Comparison of ENCODE assay signal across 9 mouse cellular contexts in the genomic region with DNA sequence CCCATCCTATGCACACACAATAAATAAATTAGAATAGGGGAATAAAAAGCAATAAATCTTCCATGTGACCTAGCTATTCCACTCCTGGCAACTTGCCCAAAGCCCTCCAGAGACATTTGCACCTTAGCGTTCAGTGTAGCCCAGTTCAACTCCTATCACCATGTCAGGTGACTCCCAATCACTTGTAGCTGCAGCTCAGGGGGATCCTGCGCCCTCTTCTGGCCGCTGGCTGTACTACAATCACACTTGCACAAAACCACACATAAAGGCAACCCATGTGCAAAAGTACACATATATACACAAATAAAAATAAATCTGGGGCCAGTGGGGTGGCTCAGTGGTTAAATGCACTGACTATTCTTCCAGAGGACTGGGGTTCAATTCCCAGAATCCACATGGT. TPM values are rescaled to one million over a fixed set of nuclear protein-coding genes. Genes with fewer than 3 reads are reported as not detected.
DNase-seq lines count a peak whose midpoint lies in the region; ATAC-seq and TF ChIP-seq lines count a peak whose summit lies in the region.
"Had no signal": no experiment of that assay in that cellular context is flagged by ENCODE, and none has a peak within 500 bp of the region (broad histone marks: within the 10 kb centered on the region; RNA-seq: fewer than 3 reads in every experiment).

No protein-coding gene starts in this region.

- no peaks in the 10 kb centered on the region for H3K36me3 ChIP-seq in midbrain, embryonic 11.5 days (ENCODE audit: control insufficient read depth, insufficient read depth, low read length)
- peaks cover 21% of the 10 kb centered on the region; the same call in 1 of the 2 replicates for H3K36me3 ChIP-seq in midbrain, embryonic 13.5 days
- peaks cover 75% of the 10 kb centered on the region for H3K36me3 ChIP-seq in small intestine, adult 2 months (ENCODE audit: control insufficient read depth, insufficient read depth, low read length)

- no peaks in the 10 kb centered on the region for H3K4me1 ChIP-seq in midbrain, embryonic 11.5 days (ENCODE audit: control insufficient read depth, insufficient read depth, low read length)
- no peaks in the 10 kb centered on the region for H3K4me1 ChIP-seq in midbrain, embryonic 13.5 days (replicated peaks)
- H3K4me1 ChIP-seq in small intestine, adult 2 months (ENCODE audit: control insufficient read depth, insufficient read depth, insufficient read length, low read length), result peaks cover 11% of the 10 kb centered on the region

- no peak for TF ChIP-seq POLR2A in small intestine, adult 2 months (IDR thresholded peaks at IDR 0.05; ENCODE audit: low read depth, low read length)

- DNase-seq in embryo, embryonic 10 days (ENCODE audit: low spot score), result peak; percentile 28
- no peak for DNase-seq in embryo, embryonic 11 days
- DNase-seq in midbrain, embryonic 11.5 days (ENCODE audit: low spot score, missing footprints), result peak; percentile 92
- DNase-seq in frontal cortex, postnatal 25 days (ENCODE audit: low spot score in 2 of 2), result no peak

- H3K27me3 ChIP-seq in midbrain, embryonic 11.5 days (ENCODE audit: control insufficient read depth, insufficient read depth, low read length), result no peaks in the 10 kb centered on the region
- H3K27me3 ChIP-seq in midbrain, embryonic 13.5 days, result no peaks in the 10 kb centered on the region
- no peaks in the 10 kb centered on the region for H3K27me3 ChIP-seq in small intestine, adult 2 months (ENCODE audit: control insufficient read depth, insufficient read depth, low read length)

- no peak overlapping the region for H3K9ac ChIP-seq in midbrain, embryonic 11.5 days (ENCODE audit: low read length)
- no peak overlapping the region for H3K9ac ChIP-seq in midbrain, embryonic 13.5 days (replicated peaks)

- H3K27ac ChIP-seq in midbrain, embryonic 11.5 days (ENCODE audit: low read depth, low read length), result no peak overlapping the region
- H3K27ac ChIP-seq in midbrain, embryonic 13.5 days, result no peak overlapping the region
- H3K27ac ChIP-seq in small intestine, adult 2 months (ENCODE audit: insufficient read depth, low read depth, low read length), result no peak overlapping the region

- no peak for ATAC-seq in midbrain, embryonic 11.5 days (ENCODE audit: low FRiP score)
- no peak for ATAC-seq in midbrain, embryonic 13.5 days
- peak; percentile 70 for ATAC-seq in granulocyte monocyte progenitor cell, adult 5-6 weeks (replicated peaks; ENCODE audit: poor library complexity, severe bottlenecking)
- ATAC-seq in frontal cortex, adult (ENCODE audit: low TSS enrichment), result no peak

- TF ChIP-seq CTCF in small intestine, adult 2 months (IDR thresholded peaks at IDR 0.05; ENCODE audit: extremely low read depth, insufficient read length, insufficient replicate concordance, low read depth, low read length), result peak; percentile 86; the same call in 1 of the 2 replicates

- H3K4me2 ChIP-seq in midbrain, embryonic 11.5 days, result no peak overlapping the region
- H3K4me2 ChIP-seq in midbrain, embryonic 13.5 days (replicated peaks), result no peak overlapping the region

- H3K9me3 ChIP-seq in midbrain, embryonic 11.5 days (ENCODE audit: control insufficient read depth, low read length), result no peaks in the 10 kb centered on the region
- H3K9me3 ChIP-seq in midbrain, embryonic 13.5 days, result no peaks in the 10 kb centered on the region

- no peak overlapping the region for H3K4me3 ChIP-seq in midbrain, embryonic 11.5 days (ENCODE audit: low read depth, low read length)
- H3K4me3 ChIP-seq in midbrain, embryonic 13.5 days (replicated peaks), result no peak overlapping the region
- no peak overlapping the region for H3K4me3 ChIP-seq in small intestine, adult 2 months (ENCODE audit: low read depth, low read length)

- WGBS in midbrain, embryonic 11.5 days, result 29% methylated on average over 3 of the region's 3 CpGs
- WGBS in midbrain, embryonic 13.5 days, result 18% methylated on average over 3 of the region's 3 CpGs
- WGBS in small intestine, adult 2 months, result 12% methylated on average over 3 of the region's 3 CpGs

RNA-seq across cellular contexts. Expression of a gene that starts 14.3 kb away (rescaled TPM):
- polyA plus RNA-seq in midbrain, embryonic 11.5 days (2014; fragmentation: Nextera tagmentation; extraction: Ambion mirVana), result 20.0 and 21.2 TPM in 2 replicates
- polyA plus RNA-seq in midbrain, embryonic 13.5 days (2015; fragmentation: Nextera tagmentation; extraction: Ambion mirVana), result 24.0 and 24.7 TPM in 2 replicates
- 0.11 and 0.36 TPM in 2 replicates for total RNA-seq in granulocyte monocyte progenitor cell, adult 5-6 weeks (2014; fragmentation: Nextera tagmentation)
- total RNA-seq in granulocyte monocyte progenitor cell, adult 5-6 weeks (2017), result not detected in 2 replicates
- 55.3 and 108 TPM in 2 replicates for polyA plus RNA-seq in small intestine, adult 2 months (2012; rRNA removed)

RNA-seq across cellular contexts. Expression of a gene that starts 26.9 kb away (rescaled TPM):
- polyA plus RNA-seq in midbrain, embryonic 11.5 days (2014; fragmentation: Nextera tagmentation; extraction: Ambion mirVana), result 0.48 and 0.59 TPM in 2 replicates
- polyA plus RNA-seq in midbrain, embryonic 13.5 days (2015; fragmentation: Nextera tagmentation; extraction: Ambion mirVana), result 0.10 and 0.27 TPM in 2 replicates
- 1.7 and 3.8 TPM in 2 replicates for total RNA-seq in granulocyte monocyte progenitor cell, adult 5-6 weeks (2014; fragmentation: Nextera tagmentation)
- total RNA-seq in granulocyte monocyte progenitor cell, adult 5-6 weeks (2017), result 0.72 TPM in 1 of 2 replicates, not detected in the other
- 46.5 and 61.9 TPM in 2 replicates for polyA plus RNA-seq in small intestine, adult 2 months (2012; rRNA removed)
- total RNA-seq: neutrophil, adult 5-6 weeks had no signal

RNA-seq across cellular contexts. Expression of a gene that starts 32.1 kb away (rescaled TPM):
- not detected in 2 replicates for polyA plus RNA-seq in midbrain, embryonic 11.5 days (2014; fragmentation: Nextera tagmentation; extraction: Ambion mirVana)
- polyA plus RNA-seq in midbrain, embryonic 13.5 days (2015; fragmentation: Nextera tagmentation; extraction: Ambion mirVana), result 0.17 and 0.19 TPM in 2 replicates
- not detected in 2 replicates for total RNA-seq in granulocyte monocyte progenitor cell, adult 5-6 weeks (2014; fragmentation: Nextera tagmentation)
- total RNA-seq in granulocyte monocyte progenitor cell, adult 5-6 weeks (2017), result not detected in 2 replicates
- polyA plus RNA-seq in small intestine, adult 2 months (2012; rRNA removed), result 11.2 and 25.3 TPM in 2 replicates

RNA-seq across cellular contexts. Expression of a gene that starts 53.1 kb away (rescaled TPM):
- 15.7 and 17.1 TPM in 2 replicates for polyA plus RNA-seq in midbrain, embryonic 11.5 days (2014; fragmentation: Nextera tagmentation; extraction: Ambion mirVana)
- polyA plus RNA-seq in midbrain, embryonic 13.5 days (2015; fragmentation: Nextera tagmentation; extraction: Ambion mirVana), result 18.3 and 20.5 TPM in 2 replicates
- 37.8 TPM in 2 replicates for total RNA-seq in granulocyte monocyte progenitor cell, adult 5-6 weeks (2014; fragmentation: Nextera tagmentation)
- 21.4 and 25.5 TPM in 2 replicates for total RNA-seq in granulocyte monocyte progenitor cell, adult 5-6 weeks (2017)
- polyA plus RNA-seq in small intestine, adult 2 months (2012; rRNA removed), result 30.8 and 56.0 TPM in 2 replicates

Comparison
In these comparisons a context has a peak if more than half of its experiments do, and no peak if none do; other contexts are left out.
1. DNase-seq: peak in embryo, embryonic 10 days (single experiment) and midbrain, embryonic 11.5 days (single experiment); none in embryo, embryonic 11 days (single experiment) and frontal cortex, postnatal 25 days (0 of 2).
2. RNA of a gene that starts 26.9 kb away (polyA plus RNA-seq): 46.5 to 61.9 TPM in small intestine, adult 2 months; 0.48 to 0.59 TPM in midbrain, embryonic 11.5 days and 0.10 to 0.27 TPM in midbrain, embryonic 13.5 days; every median in the first group is over 10 times any median in the second.
3. RNA of a gene that starts 32.1 kb away (polyA plus RNA-seq): 11.2 to 25.3 TPM in small intestine, adult 2 months; 0.17 to 0.19 TPM in midbrain, embryonic 13.5 days and not detected in midbrain, embryonic 11.5 days; every median in the first group is over 10 times any median in the second.